14 mouse cellular contexts compared by ENCODE assay signal in the genomic region with DNA sequence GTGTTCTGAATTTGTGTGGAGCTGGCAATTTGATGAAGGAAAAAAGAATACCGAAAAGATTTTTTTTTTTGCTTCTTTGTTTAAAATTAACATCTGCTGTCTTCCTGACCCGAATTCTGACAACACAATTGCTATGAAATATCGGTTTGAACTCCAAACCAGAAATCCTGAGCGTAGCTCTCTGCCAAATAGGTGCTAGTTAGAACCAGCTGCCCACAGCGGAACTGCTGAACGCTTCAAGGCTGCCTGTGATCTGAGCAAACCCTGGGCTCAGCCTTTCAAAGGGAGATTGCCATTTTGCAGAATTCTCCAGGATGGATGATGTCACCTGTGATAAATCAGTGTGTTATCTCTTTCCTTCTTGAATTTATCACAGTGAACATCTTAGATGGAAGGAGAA.
DNase-seq lines count a peak whose midpoint lies in the region; ATAC-seq lines count a peak whose summit lies in the region.
"Had no signal": no experiment of that assay in that cellular context is flagged by ENCODE, and none has a peak within 500 bp of the region (broad histone marks: within the 10 kb centered on the region; RNA-seq: fewer than 3 reads in every experiment).

No protein-coding gene starts in this region.

- H3K4me1 ChIP-seq in hindbrain, embryonic 15.5 days (replicated peaks), result no peaks in the 10 kb centered on the region
- H3K4me1 ChIP-seq in hindbrain, embryonic 16.5 days (ENCODE audit: control insufficient read depth, insufficient read depth, low read depth, low read length), result no peaks in the 10 kb centered on the region
- H3K4me1 ChIP-seq: liver, embryonic 12.5 days had no signal

- H3K9ac ChIP-seq in hindbrain, embryonic 15.5 days, result no peak overlapping the region
- H3K9ac ChIP-seq in hindbrain, embryonic 16.5 days (ENCODE audit: low read depth, low read length), result no peak overlapping the region
- H3K9ac ChIP-seq: liver, embryonic 12.5 days had no signal

- no peaks in the 10 kb centered on the region for H3K36me3 ChIP-seq in hindbrain, embryonic 15.5 days
- no peaks in the 10 kb centered on the region for H3K36me3 ChIP-seq in hindbrain, embryonic 16.5 days (ENCODE audit: control insufficient read depth, insufficient read depth, low read length)
- H3K36me3 ChIP-seq: liver, embryonic 12.5 days; midbrain, embryonic 10.5 days had no signal

- DNase-seq in adrenal gland, adult 8-10 months, result peak; percentile 21
- DNase-seq in adrenal gland, postnatal 14 days, result peak; percentile 32
- DNase-seq in kidney, adult 9 months, result peak; percentile 48
- no peak for DNase-seq in thymus, postnatal 4 days
- DNase-seq in spleen, adult 18-20 months, result no peak
- DNase-seq: cerebellum, postnatal 25 days; heart, adult 11 months; right cerebral cortex, postnatal 25 days; thymus, adult 2 months had no signal

- no peak overlapping the region for H3K4me3 ChIP-seq in hindbrain, embryonic 15.5 days
- no peak overlapping the region for H3K4me3 ChIP-seq in hindbrain, embryonic 16.5 days (ENCODE audit: low read length)
- H3K4me3 ChIP-seq: liver, embryonic 12.5 days; midbrain, embryonic 10.5 days had no signal

- peak; percentile 54; the same call in 1 of the 2 replicates for ATAC-seq in hindbrain, embryonic 15.5 days (ENCODE audit: low FRiP score, low read depth)
- ATAC-seq in hindbrain, embryonic 16.5 days, result no peak
- ATAC-seq: activated CD4-positive, CD25-positive, alpha-beta regulatory T cell, adult 4 months; liver, embryonic 12.5 days had no signal

- no peaks in the 10 kb centered on the region for H3K9me3 ChIP-seq in hindbrain, embryonic 15.5 days
- no peaks in the 10 kb centered on the region for H3K9me3 ChIP-seq in hindbrain, embryonic 16.5 days (ENCODE audit: control insufficient read depth, low read length)
- H3K9me3 ChIP-seq: liver, embryonic 12.5 days; midbrain, embryonic 10.5 days had no signal

- no peak overlapping the region for H3K27ac ChIP-seq in hindbrain, embryonic 15.5 days (replicated peaks)
- H3K27ac ChIP-seq in hindbrain, embryonic 16.5 days (ENCODE audit: low read depth, low read length), result no peak overlapping the region
- H3K27ac ChIP-seq: liver, embryonic 12.5 days; midbrain, embryonic 10.5 days had no signal

- no peaks in the 10 kb centered on the region for H3K27me3 ChIP-seq in hindbrain, embryonic 15.5 days
- H3K27me3 ChIP-seq in hindbrain, embryonic 16.5 days (replicated peaks; ENCODE audit: control insufficient read depth, insufficient read depth, low read length), result no peaks in the 10 kb centered on the region
- H3K27me3 ChIP-seq: liver, embryonic 12.5 days had no signal

- H3K4me2 ChIP-seq in hindbrain, embryonic 15.5 days, result no peak overlapping the region
- H3K4me2 ChIP-seq in hindbrain, embryonic 16.5 days (ENCODE audit: low read length), result no peak overlapping the region
- H3K4me2 ChIP-seq: liver, embryonic 12.5 days had no signal

- WGBS in hindbrain, embryonic 15.5 days, result 77% methylated on average over 6 of the region's 6 CpGs
- 73% methylated on average over 6 of the region's 6 CpGs for WGBS in hindbrain, embryonic 16.5 days

Comparison
In these comparisons a context has a peak if more than half of its experiments do, and no peak if none do; other contexts are left out.
1. DNase-seq: peak in adrenal gland, adult 8-10 months (single experiment), adrenal gland, postnatal 14 days (single experiment) and kidney, adult 9 months (single experiment); none in thymus, postnatal 4 days (single experiment) and spleen, adult 18-20 months (0 of 2).